Mouse (Mus musculus) layer of hippocampus, adult 6 months (tissue): ENCODE data around the gene Bex2. TPM values are rescaled to one million over a fixed set of nuclear protein-coding genes. Genes with fewer than 3 reads are reported as not detected.

Experiments used
- long read RNA-seq, 2 experiments: library from polyadenylated mRNA; unstranded; transcript quantifications; one replicate each; pipeline ENCODE4 v2.0.0; 2019 to 2020
- polyA plus RNA-seq: library from polyadenylated mRNA; unstranded; fragments of <200 nt; fragmentation: Nextera tagmentation; gene quantifications from 2 replicates; pipeline ENCODE4 v1.2.3, GENCODE M21; 2021

Gene Bex2
- polyA plus RNA-seq, result 685 and 687 TPM in 2 replicates
- long read RNA-seq, experiment 1, transcript Bex2-201 (3 exons, 903 nt), result major isoform, 447 of 495 reads
- long read RNA-seq, experiment 1, partial matches to known transcripts, result 41 of 495 reads
- long read RNA-seq, experiment 1, other reads (novel, unspliced or antisense), result 7 of 495 reads
- long read RNA-seq, experiment 2, transcript Bex2-201 (3 exons, 903 nt), result major isoform, 107 of 110 reads
- long read RNA-seq, experiment 2, partial matches to known transcripts, result 3 of 110 reads
- long read RNA-seq, experiment 2, other reads (novel, unspliced or antisense), result 0 of 110 reads

DNA sequence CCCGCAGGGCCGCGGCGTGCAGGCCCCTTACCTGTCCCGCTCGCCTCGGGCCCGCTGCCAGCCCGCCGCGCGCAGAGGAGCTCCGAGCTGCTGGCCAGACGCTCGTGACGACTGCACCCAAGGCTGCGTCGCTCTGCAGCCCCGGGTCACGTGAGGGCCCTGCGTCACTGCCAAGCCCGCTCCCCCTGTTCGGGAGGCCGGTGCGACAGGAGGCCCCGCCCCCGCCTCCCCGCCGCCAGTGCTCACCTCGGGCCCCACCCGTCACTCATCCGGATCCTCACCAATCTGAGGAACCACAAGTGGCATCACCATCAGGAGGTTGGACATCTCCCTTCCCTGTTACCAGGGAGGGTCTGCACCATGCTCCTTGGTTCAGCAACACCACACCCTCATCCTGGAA is at the start of gene Bex2:
TSS of gene Bex2 (minus strand) at position 217 of the 400 bp plus-strand sequence.

GRCm38 (mm10) chrX:136085155-136085554 is 17.1 kb upstream of the Bex2 start, which contains the start of gene Nxf3:
Gene Nxf3 (minus strand): TSS chrX:136085255.

GRCm38 (mm10) chrX:136032799-136033763 is 35.0 kb downstream of the Bex2 start, which contains the start of gene Arxes1:
Gene Arxes1 (plus strand): TSS chrX:136033367.

Other genes starting within 250 kb of the Bex2 start
- gene Gprasp2, start 229.2 kb downstream of the Bex2 start, polyA plus RNA-seq, result 45.4 and 55.5 TPM in 2 replicates
- 78.0 and 80.9 TPM in 2 replicates for gene Arxes2, start 74.4 kb downstream of the Bex2 start, polyA plus RNA-seq
- gene Arxes1, start 34.9 kb downstream of the Bex2 start, polyA plus RNA-seq, result 30.1 and 33.2 TPM in 2 replicates
- not detected in 2 replicates for gene Nxf3, start 17.0 kb upstream of the Bex2 start, polyA plus RNA-seq
- gene Bex4, start 70.8 kb upstream of the Bex2 start, polyA plus RNA-seq, result 38.4 and 42.5 TPM in 2 replicates
- 76.8 and 80.5 TPM in 2 replicates for gene Tceal8, start 104.1 kb upstream of the Bex2 start, polyA plus RNA-seq
- 57.5 and 59.5 TPM in 2 replicates for gene Tceal5, start 135.6 kb upstream of the Bex2 start, polyA plus RNA-seq
- 2.1 and 3.4 TPM in 2 replicates for gene Tceal7, start 146.5 kb upstream of the Bex2 start, polyA plus RNA-seq
- gene Bex1, start 147.3 kb upstream of the Bex2 start, polyA plus RNA-seq, result 124 and 145 TPM in 2 replicates
- 189 and 202 TPM in 2 replicates for gene Tceal9, start 176.8 kb upstream of the Bex2 start, polyA plus RNA-seq
- 596 and 636 TPM in 2 replicates for gene Bex3, start 202.0 kb upstream of the Bex2 start, polyA plus RNA-seq